Mouse (Mus musculus) MEL (cell line): ENCODE measurements around the gene Ubr1. TPM values are rescaled to one million over a fixed set of nuclear protein-coding genes. Genes with fewer than 3 reads are reported as not detected.
A peak's percentile ranks its signal among the peaks of the same experiment; 100 is the strongest.
"Not testable (repeated sequence)": the region's sequence is repeated elsewhere in the genome, so short reads cannot be mapped to it uniquely, and the experiment has no call there.

ENCODE experiments used
- DNase-seq: peaks from one replicate; pipeline ENCODE4 v3.0.0; 2011; ENCODE audit warnings: low read depth, low spot score
- H3K27ac ChIP-seq: 2 replicates; pipeline ENCODE4 v1.5.1; 2012; ENCODE audit warnings: low read depth, mild to moderate bottlenecking, control low read depth, low read length, moderate library complexity; ENCODE audit not compliant: control insufficient read depth
- H3K27me3 ChIP-seq, 2 experiments: fragments of 150-350 bp in 1 of 2; sonication (generic) in 1 of 2; 2 replicates each; pipeline ENCODE4 v1.6.1; 2012; ENCODE audit warnings: low read length in 2 of 2, mild to moderate bottlenecking in 2 of 2, improper control_type of control experiment in 1 of 2, moderate library complexity in 1 of 2; ENCODE audit not compliant: insufficient read depth in 2 of 2, control insufficient read depth in 1 of 2
- H3K36me3 ChIP-seq, 2 experiments: 2 replicates each; pipeline ENCODE4 v1.6.1; 2012 to 2014; ENCODE audit warnings: low read length in 2 of 2, improper control_type of control experiment in 1 of 2, inconsistent platforms in 1 of 2, mild to moderate bottlenecking in 1 of 2; ENCODE audit not compliant: insufficient read depth in 2 of 2, control insufficient read depth in 1 of 2
- H3K4me1 ChIP-seq, 2 experiments: fragments of 150-350 bp in 1 of 2; sonication (generic) in 1 of 2; 2 replicates each; pipeline ENCODE4 v1.6.1; 2012; ENCODE audit warnings: low read length in 2 of 2, improper control_type of control experiment in 1 of 2, mild to moderate bottlenecking in 1 of 2; ENCODE audit not compliant: insufficient read depth in 2 of 2, control insufficient read depth in 1 of 2
- H3K4me3 ChIP-seq, 2 experiments: fragments of 150-350 bp in 1 of 2; sonication (generic) in 1 of 2; 2 replicates each; pipeline ENCODE4 v1.5.1; 2012; ENCODE audit warnings: low read depth in 2 of 2, low read length in 2 of 2, mild to moderate bottlenecking in 2 of 2, moderate library complexity in 2 of 2, control low read depth in 1 of 2, improper control_type of control experiment in 1 of 2; ENCODE audit not compliant: control insufficient read depth in 1 of 2, insufficient read depth in 1 of 2
- H3K79me2 ChIP-seq: 2 replicates; pipeline ENCODE4 v1.6.1; 2012; ENCODE audit warnings: mild to moderate bottlenecking, low read length, moderate library complexity; ENCODE audit not compliant: control insufficient read depth, poor library complexity, insufficient read depth
- H3K9ac ChIP-seq: 2 replicates; pipeline ENCODE4 v1.6.1; 2012; ENCODE audit warnings: low read depth, mild to moderate bottlenecking, control low read depth, low read length, moderate library complexity; ENCODE audit not compliant: control insufficient read depth, poor library complexity, severe bottlenecking
- H3K9me3 ChIP-seq: fragments of 150-350 bp; sonication (generic); replicated peaks from 2 replicates; pipeline ENCODE4 v1.6.1; 2012; ENCODE audit warnings: mild to moderate bottlenecking, low read length, improper control_type of control experiment, moderate library complexity; ENCODE audit not compliant: insufficient read depth
- ELF1 ChIP-seq: IDR thresholded peaks from 2 replicates; pipeline ENCODE4 v1.6.1; 2014; ENCODE audit warnings: low read depth, mild to moderate bottlenecking, inconsistent platforms, low read length, improper control_type of control experiment, moderate library complexity
- EP300 ChIP-seq, 2 experiments: IDR thresholded peaks; 2 replicates each; pipeline ENCODE4 v1.6.1; 2011; ENCODE audit warnings: improper control_type of control experiment in 2 of 2, low read length in 2 of 2, low read depth in 1 of 2, mild to moderate bottlenecking in 1 of 2
- GATA1 ChIP-seq: IDR thresholded peaks from 2 replicates; pipeline ENCODE4 v1.6.1; 2011; ENCODE audit warnings: low read depth, low read length, improper control_type of control experiment
- KAT2A ChIP-seq: conservative IDR thresholded peaks from 2 replicates; pipeline ENCODE4 v1.6.1; 2012; ENCODE audit warnings: low read depth, low read length, improper control_type of control experiment, inconsistent platforms
- MAZ ChIP-seq: IDR thresholded peaks from 2 replicates; pipeline ENCODE4 v1.6.1; 2012; ENCODE audit warnings: low read depth, mild to moderate bottlenecking, inconsistent platforms, low read length, improper control_type of control experiment
- MYB ChIP-seq: IDR thresholded peaks from 2 replicates; pipeline ENCODE4 v1.6.1; 2011; ENCODE audit warnings: mild to moderate bottlenecking, low read depth, low read length, improper control_type of control experiment
- MYC ChIP-seq: IDR thresholded peaks from 2 replicates; pipeline ENCODE4 v1.6.1; 2011; ENCODE audit warnings: low read depth, mild to moderate bottlenecking, low read length, improper control_type of control experiment, moderate library complexity
- NRF1 ChIP-seq: IDR thresholded peaks from 2 replicates; pipeline ENCODE4 v1.6.1; 2014; ENCODE audit warnings: low read depth, mild to moderate bottlenecking, inconsistent platforms, low read length, improper control_type of control experiment, moderate library complexity; ENCODE audit not compliant: poor library complexity, insufficient read depth, severe bottlenecking
- TBP ChIP-seq: IDR thresholded peaks from 2 replicates; pipeline ENCODE4 v1.8.0; 2011; ENCODE audit warnings: low read depth, low read length, improper control_type of control experiment
- TCF12 ChIP-seq: IDR thresholded peaks from 2 replicates; pipeline ENCODE4 v1.6.1; 2014; ENCODE audit warnings: low read depth, mild to moderate bottlenecking, inconsistent platforms, low read length, improper control_type of control experiment, moderate library complexity
- USF2 ChIP-seq, 2 experiments: IDR thresholded peaks; 2 replicates each; pipeline ENCODE4 v1.6.1; 2011 to 2012; ENCODE audit warnings: improper control_type of control experiment in 2 of 2, low read length in 2 of 2, borderline replicate concordance in 1 of 2, inconsistent platforms in 1 of 2, low read depth in 1 of 2, mild to moderate bottlenecking in 1 of 2; ENCODE audit not compliant: insufficient read depth in 1 of 2
- ZC3H11A ChIP-seq: IDR thresholded peaks from 2 replicates; pipeline ENCODE4 v1.6.1; 2012; ENCODE audit warnings: low read depth, mild to moderate bottlenecking, inconsistent platforms, low read length, improper control_type of control experiment
- ZMIZ1 ChIP-seq: IDR thresholded peaks from 2 replicates; pipeline ENCODE4 v1.6.1; 2012; ENCODE audit warnings: low read depth, mild to moderate bottlenecking, inconsistent platforms, low read length, improper control_type of control experiment, moderate library complexity
- ZNF384 ChIP-seq: IDR thresholded peaks from 2 replicates; pipeline ENCODE4 v1.6.1; 2012; ENCODE audit warnings: low read depth, mild to moderate bottlenecking, inconsistent platforms, low read length, improper control_type of control experiment
- polyA plus RNA-seq, 2 experiments: library from polyadenylated mRNA; stranded (reverse) in 1 of 2; unstranded in 1 of 2; fragments of >175 nt in 1 of 2; fragments of >200 nt in 1 of 2; gene quantifications; 2 replicates each; pipeline versions ENCODE4 v1.2.1 to v1.2.4; 2012; ENCODE audit warnings: low replicate concordance in 2 of 2, low read depth in 1 of 2; ENCODE audit not compliant: insufficient read length in 2 of 2, insufficient read depth in 1 of 2, missing spikeins in 1 of 2
- total RNA-seq: library from RNA; depleted of rRNA; stranded (reverse); fragments of 300-350 nt; gene quantifications from 2 replicates; pipeline ENCODE4 v1.2.3, GENCODE M21; 2012

Gene Ubr1
- total and polyA plus RNA-seq, 3 experiments = 12.8 to 27.8 TPM; not detected in 1

DNA sequence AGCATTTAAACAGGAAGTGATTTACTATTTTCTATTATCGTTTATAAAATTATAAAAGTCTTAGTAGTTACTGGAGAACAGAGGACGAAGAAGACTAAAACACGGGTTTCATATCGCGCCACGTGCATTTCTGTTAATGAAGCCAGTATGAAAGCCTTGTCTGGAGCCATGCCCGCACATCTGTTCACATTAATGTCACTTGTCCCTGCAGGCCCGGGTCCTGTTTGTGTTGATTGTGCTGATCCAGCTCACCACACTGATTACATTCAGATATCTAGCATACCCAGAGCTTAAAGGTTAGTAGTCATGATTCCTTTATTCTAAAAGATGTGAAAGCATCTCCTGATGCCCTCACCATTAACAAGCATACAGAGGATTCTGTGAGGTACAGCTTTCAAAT, 28.3 kb upstream of the Ubr1 start:
- no peak for TF ChIP-seq ZMIZ1
- TF ChIP-seq EP300 (IDR thresholded peaks at IDR 0.05; ENCODE audit: low read depth in 1 of 2, low read length in 2 of 2) = 0 out of 4 replicates have a peak, but pooled peaks of 1 of the 2 experiments have one; percentile 9
- DNase-seq = no peak
- Histone ChIP-seq H3K9me3 (no peaks in the 10 kb centered on the region), H3K4me1 (no peaks in the 10 kb centered on the region), H3K36me3 (no peaks in the 10 kb centered on the region), H3K4me3 (no peak overlapping the region), H3K79me2 (no peaks in the 10 kb centered on the region), H3K27me3 (no peaks in the 10 kb centered on the region), H3K27ac (no peak overlapping the region), H3K9ac (no peak overlapping the region)

DNA sequence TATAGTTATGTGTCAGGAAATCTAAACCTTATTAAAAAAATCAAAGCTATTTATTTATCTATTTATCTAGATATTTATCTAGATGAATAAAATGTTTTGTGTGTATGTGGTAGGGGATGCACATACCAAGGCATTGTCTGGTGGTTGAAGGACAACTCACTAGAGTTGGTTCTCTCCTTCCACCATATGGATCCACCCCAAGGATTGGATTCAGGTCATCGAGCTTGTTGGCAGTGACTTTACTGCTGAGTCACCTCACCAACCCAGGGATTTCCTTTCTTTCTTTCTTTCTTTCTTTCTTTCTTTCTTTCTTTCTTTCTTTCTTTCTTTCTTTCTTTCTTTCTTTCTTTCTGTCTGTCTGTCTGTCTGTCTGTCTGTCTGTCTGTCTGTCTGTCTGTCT, 26.1 kb upstream of the Ubr1 start:
- H3K27ac ChIP-seq, H3K36me3 ChIP-seq, H3K9me3 ChIP-seq, H3K27me3 ChIP-seq, H3K4me1 ChIP-seq, H3K9ac ChIP-seq, DNase-seq, H3K4me3 ChIP-seq, H3K79me2 ChIP-seq: not testable (repeated sequence)

DNA sequence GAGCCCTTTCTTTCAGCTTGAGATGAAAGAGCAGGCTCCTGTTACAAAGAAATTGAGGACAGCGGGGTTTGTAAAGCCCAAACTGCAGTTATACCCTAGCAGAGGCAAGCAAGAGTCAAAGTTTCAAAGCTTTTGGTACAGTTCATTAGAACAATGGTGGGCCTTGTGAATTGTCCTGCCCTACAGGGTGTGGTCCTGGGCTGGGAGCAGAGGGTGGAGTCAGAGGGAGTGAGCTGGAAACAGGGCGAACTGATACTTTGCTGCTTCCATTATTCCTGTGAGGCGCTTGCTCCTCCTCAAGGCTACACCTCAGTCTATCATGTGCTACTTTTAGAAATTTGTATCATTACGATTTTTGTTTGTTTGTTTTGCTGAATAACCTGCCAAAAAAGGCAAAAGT, 20.7 kb upstream of the Ubr1 start:
- no peak overlapping the region for H3K9ac ChIP-seq
- no peaks in the 10 kb centered on the region for H3K36me3 ChIP-seq
- H3K4me3 ChIP-seq = no peak overlapping the region
- no peaks in the 10 kb centered on the region for H3K27me3 ChIP-seq
- no peak for DNase-seq
- H3K79me2 ChIP-seq = no peaks in the 10 kb centered on the region
- TF ChIP-seq TBP (no peak), MYC (no peak), KAT2A (no peak), GATA1 (no peak), MYB (no peak), ZC3H11A (no peak), USF2 (IDR thresholded peaks at IDR 0.05; ENCODE audit: borderline replicate concordance in 1 of 2, insufficient read depth in 1 of 2, low read depth in 1 of 2, low read length in 2 of 2) (no peak), MAZ (no peak), ZNF384 (no peak), TCF12 (no peak), NRF1 (no peak), ELF1 (no peak)
- H3K27ac ChIP-seq = no peak overlapping the region
- no peaks in the 10 kb centered on the region for H3K4me1 ChIP-seq
- H3K9me3 ChIP-seq = no peaks in the 10 kb centered on the region
